Mouse (Mus musculus): ENCODE measurements around the gene 4931406C07Rik.

- TF ChIP-seq ETS1 (IDR thresholded peaks at IDR 0.05; ENCODE audit: low read depth, low read length) (no peak), POLR2A (IDR thresholded peaks at IDR 0.05; ENCODE audit: control insufficient read depth in 1 of 2, insufficient read depth in 1 of 2, low read depth in 1 of 2, low read length in 2 of 2, poor library complexity in 1 of 2) (no peak), ZNF384 (IDR thresholded peaks at IDR 0.05; ENCODE audit: low read depth, low read length) (no peak), SIN3A (IDR thresholded peaks at IDR 0.05; ENCODE audit: low read length) (no peak), POLR2AphosphoS5 (IDR thresholded peaks at IDR 0.05; ENCODE audit: borderline replicate concordance, low read depth, low read length) (no peak), GABPA (IDR thresholded peaks at IDR 0.05; ENCODE audit: low read depth, low read length) (no peak), CTCF (IDR thresholded peaks at IDR 0.05 in 2 of 3, conservative IDR thresholded peaks at IDR 0.05 in 1 of 3; ENCODE audit: control insufficient read depth in 1 of 3, insufficient read depth in 1 of 3, low read depth in 2 of 3, low read length in 3 of 3, poor library complexity in 1 of 3, severe bottlenecking in 1 of 3) (no peak)
Observed at GRCm38 (mm10) chr9:15254501-15254900, 51.7 kb downstream of the 4931406C07Rik start.

Data from MEL (cell line).